Mouse (Mus musculus): ENCODE results near the gene 1700034J05Rik. TPM values are rescaled to one million over a fixed set of nuclear protein-coding genes. Genes with fewer than 3 reads are reported as not detected.
A peak's percentile ranks its signal among the peaks of the same experiment; 100 is the strongest.

The 1700034J05Rik gene
- polyA plus RNA-seq, 1 experiment from 2014 or later, result 0.41 TPM

- Histone ChIP-seq H3K36me3 (ENCODE audit: control insufficient read depth, insufficient read depth, low read length) (no peaks in the 10 kb centered on the region), H3K27ac (replicated peaks in 1 of 2; ENCODE audit: control insufficient read depth in 1 of 2, insufficient read depth in 1 of 2, low read depth in 2 of 2, low read length in 2 of 2) (no peak overlapping the region), H3K4me3 (ENCODE audit: control insufficient read depth in 1 of 2, insufficient read depth in 1 of 2, low read depth in 1 of 2, low read length in 2 of 2) (no peak overlapping the region), H3K4me1 (ENCODE audit: control insufficient read depth in 2 of 2, insufficient read depth in 2 of 2, low read length in 2 of 2) (peaks cover 8 to 17% of the 10 kb centered on the region in 2 experiments), H3K9ac (ENCODE audit: low read length) (no peak overlapping the region), H3K27me3 (ENCODE audit: control insufficient read depth, insufficient read depth, low read length) (no peaks in the 10 kb centered on the region), H3K9me3 (ENCODE audit: control insufficient read depth, low read length) (no peaks in the 10 kb centered on the region), H3K4me2 (ENCODE audit: low read length) (no peak overlapping the region)
- 67% methylated on average over 5 of the region's 5 CpGs for WGBS
- ATAC-seq (ENCODE audit: insufficient number of reproducible peaks, insufficient read depth, low FRiP score, low read depth), result no peak
Measured at GRCm38 (mm10) chr6:146926415-146926980, 27.7 kb downstream of the 1700034J05Rik start.

GRCm38 (mm10) chr6:146918341-146918740 is 35.9 kb downstream of the 1700034J05Rik start:
- Histone ChIP-seq H3K4me3 (ENCODE audit: control insufficient read depth in 1 of 2, insufficient read depth in 1 of 2, low read depth in 1 of 2, low read length in 2 of 2) (no peak overlapping the region), H3K9ac (ENCODE audit: low read length) (no peak overlapping the region), H3K9me3 (ENCODE audit: control insufficient read depth, low read length) (no peaks in the 10 kb centered on the region), H3K4me1 (ENCODE audit: control insufficient read depth in 2 of 2, insufficient read depth in 2 of 2, low read length in 2 of 2) (peaks cover 0 to 25% of the 10 kb centered on the region in 2 experiments; a peak in 3 of 4 replicates), H3K27me3 (ENCODE audit: control insufficient read depth, insufficient read depth, low read length) (no peaks in the 10 kb centered on the region), H3K36me3 (ENCODE audit: control insufficient read depth, insufficient read depth, low read length) (peaks cover 7% of the 10 kb centered on the region; the same call in 1 of the 2 replicates), H3K27ac (replicated peaks in 1 of 2; ENCODE audit: control insufficient read depth in 1 of 2, insufficient read depth in 1 of 2, low read depth in 2 of 2, low read length in 2 of 2) (no peak overlapping the region), H3K4me2 (ENCODE audit: low read length) (no peak overlapping the region)
- 77% methylated on average over 6 of the region's 6 CpGs for WGBS
- no peak for ATAC-seq (ENCODE audit: insufficient number of reproducible peaks, insufficient read depth, low FRiP score, low read depth)

GRCm38 (mm10) chr6:146917396-146917795 is 36.8 kb downstream of the 1700034J05Rik start:
- no peak overlapping the region for H3K9ac ChIP-seq (ENCODE audit: low read length)
- H3K4me1 ChIP-seq (ENCODE audit: control insufficient read depth in 2 of 2, insufficient read depth in 2 of 2, low read length in 2 of 2), result peaks cover 6 to 34% of the 10 kb centered on the region in 2 experiments

GRCm38 (mm10) chr6:146915808-146916207 is 38.4 kb downstream of the 1700034J05Rik start:
- WGBS, result 95% methylated on average over 1 of the region's 1 CpGs
- no peak overlapping the region for H3K9ac ChIP-seq (ENCODE audit: low read length)
- H3K9me3 ChIP-seq (ENCODE audit: control insufficient read depth, low read length), result no peaks in the 10 kb centered on the region
- no peak overlapping the region for H3K27ac ChIP-seq (replicated peaks in 1 of 2; ENCODE audit: control insufficient read depth in 1 of 2, insufficient read depth in 1 of 2, low read depth in 2 of 2, low read length in 2 of 2)
- no peaks in the 10 kb centered on the region for H3K27me3 ChIP-seq (ENCODE audit: control insufficient read depth, insufficient read depth, low read length)
- H3K36me3 ChIP-seq (ENCODE audit: control insufficient read depth, insufficient read depth, low read length), result peaks cover 7% of the 10 kb centered on the region; the same call in 1 of the 2 replicates
- ATAC-seq (ENCODE audit: insufficient number of reproducible peaks, insufficient read depth, low FRiP score, low read depth), result no peak
- no peak overlapping the region for H3K4me2 ChIP-seq (ENCODE audit: low read length)
- H3K4me3 ChIP-seq (ENCODE audit: control insufficient read depth in 1 of 2, insufficient read depth in 1 of 2, low read depth in 1 of 2, low read length in 2 of 2), result no peak overlapping the region
- peaks cover 9 to 50% of the 10 kb centered on the region in 2 experiments for H3K4me1 ChIP-seq (ENCODE audit: control insufficient read depth in 2 of 2, insufficient read depth in 2 of 2, low read length in 2 of 2)

More at GRCm38 (mm10) chr6:146917396-146917795, 36.8 kb downstream of the 1700034J05Rik start:
- no peak overlapping the region for H3K27ac ChIP-seq (replicated peaks in 1 of 2; ENCODE audit: control insufficient read depth in 1 of 2, insufficient read depth in 1 of 2, low read depth in 2 of 2, low read length in 2 of 2)
- 84% methylated on average over 3 of the region's 3 CpGs for WGBS
- no peaks in the 10 kb centered on the region for H3K27me3 ChIP-seq (ENCODE audit: control insufficient read depth, insufficient read depth, low read length)
- no peak overlapping the region for H3K4me2 ChIP-seq (ENCODE audit: low read length)
- no peaks in the 10 kb centered on the region for H3K9me3 ChIP-seq (ENCODE audit: control insufficient read depth, low read length)
- H3K36me3 ChIP-seq (ENCODE audit: control insufficient read depth, insufficient read depth, low read length), result peaks cover 7% of the 10 kb centered on the region; the same call in 1 of the 2 replicates
- H3K4me3 ChIP-seq (ENCODE audit: control insufficient read depth in 1 of 2, insufficient read depth in 1 of 2, low read depth in 1 of 2, low read length in 2 of 2), result no peak overlapping the region
- no peak for ATAC-seq (ENCODE audit: insufficient number of reproducible peaks, insufficient read depth, low FRiP score, low read depth)

GRCm38 (mm10) chr6:146913489-146914198 is 40.6 kb downstream of the 1700034J05Rik start:
- Histone ChIP-seq H3K9me3 (ENCODE audit: control insufficient read depth, low read length) (no peaks in the 10 kb centered on the region), H3K36me3 (ENCODE audit: control insufficient read depth, insufficient read depth, low read length) (peaks cover 7% of the 10 kb centered on the region; the same call in 1 of the 2 replicates), H3K4me3 (ENCODE audit: control insufficient read depth in 1 of 2, insufficient read depth in 1 of 2, low read depth in 1 of 2, low read length in 2 of 2) (no peak overlapping the region), H3K27me3 (ENCODE audit: control insufficient read depth, insufficient read depth, low read length) (no peaks in the 10 kb centered on the region), H3K4me1 (ENCODE audit: control insufficient read depth in 2 of 2, insufficient read depth in 2 of 2, low read length in 2 of 2) (peaks cover 12 to 63% of the 10 kb centered on the region in 2 experiments), H3K9ac (ENCODE audit: low read length) (no peak overlapping the region), H3K27ac (replicated peaks in 1 of 2; ENCODE audit: control insufficient read depth in 1 of 2, insufficient read depth in 1 of 2, low read depth in 2 of 2, low read length in 2 of 2) (peak overlapping the region; percentile 53 to 56; a peak in 3 of 4 replicates), H3K4me2 (ENCODE audit: low read length) (no peak overlapping the region)
- WGBS, result 49% methylated on average over 4 of the region's 4 CpGs
- ATAC-seq (ENCODE audit: insufficient number of reproducible peaks, insufficient read depth, low FRiP score, low read depth), result no peak

- no peak for ATAC-seq (ENCODE audit: insufficient number of reproducible peaks, insufficient read depth, low FRiP score, low read depth)
- Histone ChIP-seq H3K4me3 (ENCODE audit: control insufficient read depth in 1 of 2, insufficient read depth in 1 of 2, low read depth in 1 of 2, low read length in 2 of 2) (no peak overlapping the region), H3K4me2 (ENCODE audit: low read length) (no peak overlapping the region), H3K9ac (ENCODE audit: low read length) (no peak overlapping the region), H3K27ac (replicated peaks in 1 of 2; ENCODE audit: control insufficient read depth in 1 of 2, insufficient read depth in 1 of 2, low read depth in 2 of 2, low read length in 2 of 2) (peak overlapping the region; percentile 53 to 56), H3K27me3 (ENCODE audit: control insufficient read depth, insufficient read depth, low read length) (no peaks in the 10 kb centered on the region), H3K9me3 (ENCODE audit: control insufficient read depth, low read length) (no peaks in the 10 kb centered on the region), H3K4me1 (ENCODE audit: control insufficient read depth in 2 of 2, insufficient read depth in 2 of 2, low read length in 2 of 2) (peaks cover 14 to 69% of the 10 kb centered on the region in 2 experiments), H3K36me3 (ENCODE audit: control insufficient read depth, insufficient read depth, low read length) (0 out of 2 replicates have a peak, but pooled peaks cover 1% of the 10 kb centered on the region)
- 15% methylated on average over 3 of the region's 3 CpGs for WGBS
Measured at GRCm38 (mm10) chr6:146912835-146913488, 41.3 kb downstream of the 1700034J05Rik start.

GRCm38 (mm10) chr6:146910801-146911200 is 43.4 kb downstream of the 1700034J05Rik start:
- H3K4me1 ChIP-seq (ENCODE audit: control insufficient read depth in 2 of 2, insufficient read depth in 2 of 2, low read length in 2 of 2), result peaks cover 23 to 82% of the 10 kb centered on the region in 2 experiments
- no peaks in the 10 kb centered on the region for H3K27me3 ChIP-seq (ENCODE audit: control insufficient read depth, insufficient read depth, low read length)
- no peak overlapping the region for H3K4me3 ChIP-seq (ENCODE audit: control insufficient read depth in 1 of 2, insufficient read depth in 1 of 2, low read depth in 1 of 2, low read length in 2 of 2)
- no peak for ATAC-seq (ENCODE audit: insufficient number of reproducible peaks, insufficient read depth, low FRiP score, low read depth)
- H3K36me3 ChIP-seq (ENCODE audit: control insufficient read depth, insufficient read depth, low read length), result no peaks in the 10 kb centered on the region
- H3K27ac ChIP-seq (replicated peaks in 1 of 2; ENCODE audit: control insufficient read depth in 1 of 2, insufficient read depth in 1 of 2, low read depth in 2 of 2, low read length in 2 of 2), result no peak overlapping the region
- WGBS, result 73% methylated on average over 2 of the region's 2 CpGs
- no peak overlapping the region for H3K4me2 ChIP-seq (ENCODE audit: low read length)
- H3K9me3 ChIP-seq (ENCODE audit: control insufficient read depth, low read length), result no peaks in the 10 kb centered on the region
- H3K9ac ChIP-seq (ENCODE audit: low read length), result no peak overlapping the region

Measured in heart, embryonic 14.5 days (tissue).